Mouse (Mus musculus): ENCODE data around the gene Gpbar1. TPM values are rescaled to one million over a fixed set of nuclear protein-coding genes. Genes with fewer than 3 reads are reported as not detected.

Gene Gpbar1
- polyA plus RNA-seq, 1 experiment from 2014 or later: not detected

DNA sequence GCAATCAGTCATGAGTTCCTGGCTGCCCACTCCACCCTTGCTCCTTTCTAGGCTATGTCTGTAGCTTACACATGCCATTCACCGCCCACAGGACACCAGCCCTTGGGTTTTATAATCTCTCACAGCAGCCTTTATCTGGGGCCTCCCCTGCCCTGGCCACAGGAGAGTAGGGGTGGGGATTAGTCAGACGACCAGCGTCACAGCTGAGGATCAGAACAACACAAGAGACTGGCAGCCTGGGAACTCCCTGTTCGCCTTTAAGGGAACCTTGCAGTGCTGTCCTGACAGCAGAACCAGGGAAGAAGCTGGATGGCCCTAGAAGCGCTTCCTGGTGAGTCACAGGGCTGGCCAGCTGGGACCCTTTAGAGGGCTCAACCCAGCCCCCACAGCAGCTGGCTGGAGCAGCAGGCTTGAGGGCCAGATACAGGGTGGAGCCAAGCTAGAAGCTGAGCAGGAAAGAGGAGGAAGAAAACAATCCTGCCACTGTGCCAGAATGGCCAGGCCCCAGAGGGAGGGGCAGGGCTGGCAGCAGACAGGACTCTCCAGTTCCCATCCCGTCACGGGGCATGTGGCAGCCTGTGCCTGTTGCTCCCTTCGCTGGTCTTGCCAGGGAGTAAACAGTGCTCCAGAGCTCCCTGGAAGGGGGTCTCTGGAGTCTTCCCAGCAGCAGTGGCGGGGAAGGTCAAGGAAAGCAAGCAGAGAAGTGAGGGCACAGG lies 17.3 kb downstream of the Gpbar1 start:
- no peak overlapping the region for H3K4me3 ChIP-seq (ENCODE audit: low read depth, low read length)
- peak overlapping the region; percentile 64 for H3K27ac ChIP-seq (ENCODE audit: low read depth, low read length)
- peak overlapping the region; percentile 27; the same call in 1 of the 2 replicates for H3K9ac ChIP-seq (ENCODE audit: low read length)
- no peaks in the 10 kb centered on the region for H3K27me3 ChIP-seq (ENCODE audit: control insufficient read depth, insufficient read depth, low read length)
- peak overlapping the region; percentile 18; the same call in 1 of the 2 replicates for H3K4me2 ChIP-seq (ENCODE audit: low read depth, low read length, severe bottlenecking)
- ATAC-seq (replicated peaks; ENCODE audit: low FRiP score) (peak; percentile 71), DNase-seq (ENCODE audit: low spot score) (peak; percentile 62)
- WGBS: 25% methylated on average over 9 of the region's 9 CpGs
- H3K36me3 ChIP-seq (ENCODE audit: control insufficient read depth, insufficient read depth, low read length): no peaks in the 10 kb centered on the region; the same call in 1 of the 2 replicates
- H3K9me3 ChIP-seq (ENCODE audit: control insufficient read depth, low read length): no peaks in the 10 kb centered on the region
- peaks cover 5% of the 10 kb centered on the region; the same call in 1 of the 2 replicates for H3K4me1 ChIP-seq (replicated peaks; ENCODE audit: control insufficient read depth, insufficient read depth, low read length)

DNA sequence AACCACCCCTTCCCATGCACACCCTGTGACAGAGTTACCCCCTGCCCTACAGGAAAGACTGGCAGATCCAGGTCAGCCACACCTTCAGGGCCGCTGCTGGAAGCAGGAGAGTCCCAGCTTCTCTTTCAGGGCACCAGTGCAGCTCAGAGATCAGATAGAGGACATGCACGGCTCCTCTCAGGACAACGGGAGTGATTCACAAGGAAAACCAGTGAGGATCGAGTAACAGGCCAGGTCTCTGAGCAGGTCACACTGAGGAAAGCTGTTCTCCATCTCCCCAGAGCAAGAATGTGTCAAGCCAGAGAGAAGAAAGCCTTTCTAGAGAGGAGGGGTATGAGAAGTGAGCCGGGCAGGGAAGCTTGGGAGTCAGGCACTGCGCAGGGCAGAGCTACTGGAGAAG lies 18.1 kb downstream of the Gpbar1 start:
- WGBS: 71% methylated on average over 6 of the region's 6 CpGs
- Histone ChIP-seq H3K9me3 (ENCODE audit: control insufficient read depth, low read length) (no peaks in the 10 kb centered on the region), H3K27ac (ENCODE audit: low read depth, low read length) (no peak overlapping the region), H3K9ac (ENCODE audit: low read length) (no peak overlapping the region), H3K4me3 (ENCODE audit: low read depth, low read length) (no peak overlapping the region), H3K27me3 (ENCODE audit: control insufficient read depth, insufficient read depth, low read length) (no peaks in the 10 kb centered on the region), H3K4me1 (replicated peaks; ENCODE audit: control insufficient read depth, insufficient read depth, low read length) (peaks cover 5% of the 10 kb centered on the region; the same call in 1 of the 2 replicates), H3K36me3 (ENCODE audit: control insufficient read depth, insufficient read depth, low read length) (no peaks in the 10 kb centered on the region; the same call in 1 of the 2 replicates), H3K4me2 (ENCODE audit: low read depth, low read length, severe bottlenecking) (no peak overlapping the region)
- no peak for DNase-seq (ENCODE audit: low spot score)
- no peak for ATAC-seq (replicated peaks; ENCODE audit: low FRiP score)

DNA sequence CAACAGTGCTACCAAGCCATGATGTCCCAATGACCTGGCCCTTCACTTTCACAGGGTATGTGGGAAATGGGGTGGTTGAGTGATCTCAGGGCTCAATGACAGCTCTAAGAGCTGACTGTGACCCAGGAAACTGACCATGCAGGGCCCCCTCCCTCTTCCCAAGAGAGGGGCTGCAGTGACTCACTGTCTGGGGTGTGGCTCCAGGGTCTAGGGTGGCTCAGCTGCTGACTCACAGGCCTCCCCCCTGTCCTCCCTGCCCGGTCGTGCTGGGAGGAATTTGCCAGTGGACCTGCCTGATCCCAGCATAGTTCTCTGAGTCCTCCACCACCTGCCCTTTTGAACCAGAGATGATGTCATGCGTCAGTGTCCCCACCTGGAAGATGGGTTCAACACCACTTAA lies 18.9 kb downstream of the Gpbar1 start:
- Histone ChIP-seq H3K36me3 (ENCODE audit: control insufficient read depth, insufficient read depth, low read length) (no peaks in the 10 kb centered on the region; the same call in 1 of the 2 replicates), H3K4me3 (ENCODE audit: low read depth, low read length) (no peak overlapping the region), H3K4me2 (ENCODE audit: low read depth, low read length, severe bottlenecking) (no peak overlapping the region), H3K27me3 (ENCODE audit: control insufficient read depth, insufficient read depth, low read length) (no peaks in the 10 kb centered on the region), H3K9ac (ENCODE audit: low read length) (no peak overlapping the region), H3K9me3 (ENCODE audit: control insufficient read depth, low read length) (no peaks in the 10 kb centered on the region), H3K27ac (ENCODE audit: low read depth, low read length) (no peak overlapping the region), H3K4me1 (replicated peaks; ENCODE audit: control insufficient read depth, insufficient read depth, low read length) (peaks cover 5% of the 10 kb centered on the region; the same call in 1 of the 2 replicates)
- no peak for ATAC-seq (replicated peaks; ENCODE audit: low FRiP score)
- no peak for DNase-seq (ENCODE audit: low spot score)
- WGBS: 87% methylated on average over 3 of the region's 3 CpGs

DNA sequence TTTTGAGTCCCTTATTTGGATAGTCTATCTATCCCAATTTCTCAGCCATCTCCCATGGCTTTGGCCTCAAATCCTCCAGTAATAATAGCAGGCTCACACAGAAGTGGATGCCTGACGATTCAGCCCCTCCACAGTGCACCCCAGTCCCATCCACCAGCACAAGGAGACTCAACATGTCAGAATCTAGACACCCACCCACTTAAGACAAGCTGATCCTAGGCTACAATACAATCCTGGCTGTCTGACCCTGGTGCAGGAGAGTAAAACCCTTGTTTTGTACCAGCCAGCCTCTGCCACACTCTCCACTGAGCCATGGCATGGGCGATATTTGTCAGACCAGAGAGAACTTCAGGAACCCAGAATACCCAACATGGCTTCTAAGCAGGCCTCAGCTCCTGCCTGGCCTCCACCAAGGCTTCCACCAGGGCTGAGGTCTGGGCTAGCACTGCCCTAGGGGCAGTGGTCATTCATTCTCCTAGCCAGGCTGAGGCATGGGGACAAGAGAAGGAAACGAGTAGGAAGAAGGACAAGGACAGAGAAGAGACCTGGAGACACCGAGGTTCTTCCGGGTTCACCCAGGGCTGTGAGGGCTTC lies 19.9 kb downstream of the Gpbar1 start:
- H3K4me2 ChIP-seq (ENCODE audit: low read depth, low read length, severe bottlenecking): no peak overlapping the region
- no peak overlapping the region for H3K9ac ChIP-seq (ENCODE audit: low read length)
- no peak overlapping the region for H3K4me3 ChIP-seq (ENCODE audit: low read depth, low read length)
- DNase-seq (ENCODE audit: low spot score) (no peak), ATAC-seq (replicated peaks; ENCODE audit: low FRiP score) (no peak)
- H3K9me3 ChIP-seq (ENCODE audit: control insufficient read depth, low read length): no peaks in the 10 kb centered on the region
- H3K36me3 ChIP-seq (ENCODE audit: control insufficient read depth, insufficient read depth, low read length): no peaks in the 10 kb centered on the region; the same call in 1 of the 2 replicates
- no peaks in the 10 kb centered on the region for H3K27me3 ChIP-seq (ENCODE audit: control insufficient read depth, insufficient read depth, low read length)
- peaks cover 5% of the 10 kb centered on the region; the same call in 1 of the 2 replicates for H3K4me1 ChIP-seq (replicated peaks; ENCODE audit: control insufficient read depth, insufficient read depth, low read length)
- no peak overlapping the region for H3K27ac ChIP-seq (ENCODE audit: low read depth, low read length)
- WGBS: 86% methylated on average over 5 of the region's 5 CpGs

DNA sequence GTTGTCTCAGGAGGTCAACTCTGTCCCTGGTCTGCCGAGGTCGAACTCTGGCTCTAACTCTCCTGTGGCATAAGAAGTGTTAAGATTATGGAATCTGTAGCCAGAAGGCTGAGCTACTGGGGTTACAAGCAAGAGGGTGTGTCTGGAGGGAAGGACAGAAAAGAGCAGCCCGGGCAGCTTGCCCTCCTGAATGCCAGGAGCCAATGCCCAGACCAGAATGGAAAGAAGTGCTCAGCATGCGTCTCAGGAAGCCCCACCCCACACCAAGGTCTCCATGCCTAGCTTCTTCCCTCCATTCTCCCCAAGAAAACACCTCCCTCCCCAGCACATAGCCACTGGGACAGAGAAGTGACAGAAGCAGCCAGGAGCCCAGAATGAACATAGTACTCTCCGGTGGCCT lies 20.6 kb downstream of the Gpbar1 start:
- ATAC-seq (replicated peaks; ENCODE audit: low FRiP score): no peak
- H3K27me3 ChIP-seq (ENCODE audit: control insufficient read depth, insufficient read depth, low read length): no peaks in the 10 kb centered on the region

DNA sequence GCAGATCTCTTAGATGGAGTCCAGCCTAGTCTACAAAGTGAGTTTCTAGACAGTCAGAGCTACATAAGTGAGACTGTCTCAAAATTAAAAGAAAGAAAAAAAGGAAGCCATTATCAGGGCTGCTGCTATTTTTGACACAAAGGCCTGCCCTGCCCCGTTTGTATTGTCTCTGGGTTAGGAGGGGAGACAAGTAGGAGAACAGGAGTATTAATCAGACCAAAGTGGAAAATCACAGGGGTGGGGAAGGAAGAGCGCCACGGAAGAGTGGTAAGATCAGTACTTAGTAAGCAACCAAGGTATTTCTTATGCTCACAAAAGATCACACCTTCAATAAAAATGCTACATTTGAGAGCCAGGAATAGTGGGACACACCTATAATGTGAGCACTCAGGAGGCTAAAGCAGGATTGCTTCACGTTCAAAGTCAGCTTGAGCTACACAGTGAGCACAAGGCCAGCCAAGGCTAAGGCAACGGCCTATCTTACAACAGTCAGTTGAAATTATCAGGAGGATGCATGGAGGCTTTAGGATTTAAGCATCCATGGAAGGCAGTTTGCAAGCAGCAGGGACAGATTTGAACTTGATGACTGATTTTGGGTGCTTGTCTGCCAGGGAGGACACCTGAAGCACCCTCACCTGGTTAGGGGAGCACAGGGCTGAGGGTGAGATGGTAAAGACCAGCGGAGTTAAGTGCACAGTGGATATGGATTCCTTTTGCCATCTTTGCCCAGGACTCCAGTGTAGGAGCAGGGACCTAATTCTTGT lies 22.2 kb downstream of the Gpbar1 start:
- H3K9me3 ChIP-seq (ENCODE audit: control insufficient read depth, low read length): no peaks in the 10 kb centered on the region
- no peak overlapping the region for H3K4me3 ChIP-seq (ENCODE audit: low read depth, low read length)
- H3K9ac ChIP-seq (ENCODE audit: low read length): no peak overlapping the region
- ATAC-seq (replicated peaks; ENCODE audit: low FRiP score) (no peak), DNase-seq (ENCODE audit: low spot score) (no peak)
- peaks cover 5% of the 10 kb centered on the region; the same call in 1 of the 2 replicates for H3K4me1 ChIP-seq (replicated peaks; ENCODE audit: control insufficient read depth, insufficient read depth, low read length)
- H3K4me2 ChIP-seq (ENCODE audit: low read depth, low read length, severe bottlenecking): no peak overlapping the region
- H3K27ac ChIP-seq (ENCODE audit: low read depth, low read length): no peak overlapping the region
- 0 out of 2 replicates have a peak, but pooled peaks cover 2% of the 10 kb centered on the region for H3K27me3 ChIP-seq (ENCODE audit: control insufficient read depth, insufficient read depth, low read length)
- no peaks in the 10 kb centered on the region; the same call in 1 of the 2 replicates for H3K36me3 ChIP-seq (ENCODE audit: control insufficient read depth, insufficient read depth, low read length)
- WGBS: 85% methylated on average over 6 of the region's 6 CpGs

More for the DNA sequence above, 20.6 kb downstream of the Gpbar1 start:
- 72% methylated on average over 5 of the region's 5 CpGs for WGBS
- Histone ChIP-seq H3K36me3 (ENCODE audit: control insufficient read depth, insufficient read depth, low read length) (no peaks in the 10 kb centered on the region; the same call in 1 of the 2 replicates), H3K4me3 (ENCODE audit: low read depth, low read length) (no peak overlapping the region), H3K4me1 (replicated peaks; ENCODE audit: control insufficient read depth, insufficient read depth, low read length) (peaks cover 5% of the 10 kb centered on the region; the same call in 1 of the 2 replicates), H3K9me3 (ENCODE audit: control insufficient read depth, low read length) (no peaks in the 10 kb centered on the region), H3K27ac (ENCODE audit: low read depth, low read length) (no peak overlapping the region), H3K4me2 (ENCODE audit: low read depth, low read length, severe bottlenecking) (no peak overlapping the region), H3K9ac (ENCODE audit: low read length) (no peak overlapping the region)
- DNase-seq (ENCODE audit: low spot score): no peak

DNA sequence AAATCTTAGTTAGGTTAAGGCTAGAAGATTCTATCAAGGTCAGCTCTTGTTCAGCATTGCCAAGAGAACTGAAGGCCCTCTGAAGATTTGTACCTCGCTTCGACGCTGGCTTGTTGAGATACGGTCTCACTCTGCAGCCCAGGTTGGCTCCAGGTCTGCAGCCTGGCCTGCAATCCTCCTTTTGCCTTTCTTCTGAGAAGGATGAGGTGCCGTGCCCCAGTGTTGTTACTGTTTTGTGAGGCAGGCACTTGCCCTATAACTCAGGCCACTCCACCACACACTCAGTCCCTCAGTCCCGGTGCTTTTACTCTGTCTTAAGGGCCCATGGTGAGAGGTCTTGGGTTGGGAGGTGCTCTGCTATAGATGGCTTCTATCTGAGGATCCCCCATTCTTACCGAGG lies 23.9 kb downstream of the Gpbar1 start:
- Histone ChIP-seq H3K4me1 (replicated peaks; ENCODE audit: control insufficient read depth, insufficient read depth, low read length) (no peaks in the 10 kb centered on the region; the same call in 1 of the 2 replicates), H3K4me2 (ENCODE audit: low read depth, low read length, severe bottlenecking) (no peak overlapping the region), H3K27me3 (ENCODE audit: control insufficient read depth, insufficient read depth, low read length) (0 out of 2 replicates have a peak, but pooled peaks cover 2% of the 10 kb centered on the region), H3K36me3 (ENCODE audit: control insufficient read depth, insufficient read depth, low read length) (no peaks in the 10 kb centered on the region), H3K9ac (ENCODE audit: low read length) (no peak overlapping the region), H3K4me3 (ENCODE audit: low read depth, low read length) (no peak overlapping the region), H3K9me3 (ENCODE audit: control insufficient read depth, low read length) (no peaks in the 10 kb centered on the region), H3K27ac (ENCODE audit: low read depth, low read length) (no peak overlapping the region)
- WGBS: 94% methylated on average over 7 of the region's 7 CpGs
- ATAC-seq (replicated peaks; ENCODE audit: low FRiP score) (no peak), DNase-seq (ENCODE audit: low spot score) (no peak)

DNA sequence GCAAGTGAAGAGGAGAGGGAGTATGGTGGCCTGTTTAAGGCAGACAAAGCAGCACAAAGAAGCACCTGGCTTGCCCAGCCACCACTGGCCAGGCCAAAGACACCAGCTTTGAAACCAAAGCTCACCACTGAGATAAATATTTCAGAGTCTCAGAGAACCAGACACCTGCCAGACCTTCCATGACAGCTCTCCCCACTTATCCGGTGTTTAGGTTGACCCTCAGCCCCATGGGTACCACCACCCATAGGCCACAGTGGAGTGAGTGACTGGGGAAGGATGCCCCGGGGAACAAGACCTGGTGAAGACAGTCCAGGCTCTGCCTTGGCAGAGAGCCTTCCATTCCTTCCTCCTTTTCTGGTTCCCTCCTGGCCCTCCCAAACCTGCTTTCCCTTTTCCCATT lies 24.5 kb downstream of the Gpbar1 start:
- H3K36me3 ChIP-seq (ENCODE audit: control insufficient read depth, insufficient read depth, low read length): no peaks in the 10 kb centered on the region
- H3K27ac ChIP-seq (ENCODE audit: low read depth, low read length): no peak overlapping the region

More for the DNA sequence above, 24.5 kb downstream of the Gpbar1 start:
- Histone ChIP-seq H3K27me3 (ENCODE audit: control insufficient read depth, insufficient read depth, low read length) (0 out of 2 replicates have a peak, but pooled peaks cover 2% of the 10 kb centered on the region), H3K9me3 (ENCODE audit: control insufficient read depth, low read length) (no peaks in the 10 kb centered on the region), H3K4me2 (ENCODE audit: low read depth, low read length, severe bottlenecking) (no peak overlapping the region), H3K4me3 (ENCODE audit: low read depth, low read length) (no peak overlapping the region), H3K4me1 (replicated peaks; ENCODE audit: control insufficient read depth, insufficient read depth, low read length) (no peaks in the 10 kb centered on the region; the same call in 1 of the 2 replicates), H3K9ac (ENCODE audit: low read length) (no peak overlapping the region)
- no peak for DNase-seq (ENCODE audit: low spot score)
- no peak for ATAC-seq (replicated peaks; ENCODE audit: low FRiP score)
- 93% methylated on average over 2 of the region's 2 CpGs for WGBS

Measured in forebrain, embryonic 11.5 days (tissue).